Mouse (Mus musculus): ENCODE measurements around the gene Id1. TPM values are rescaled to one million over a fixed set of nuclear protein-coding genes. Genes with fewer than 3 reads are reported as not detected.

Gene Id1
- polyA plus RNA-seq, 1 experiment from 2014 or later, result 61.1 TPM

GRCm38 (mm10) chr2:152704256-152704605 lies 31.8 kb upstream of the Id1 start:
- H3K27me3 ChIP-seq (ENCODE audit: poor library complexity, severe bottlenecking), result no peaks in the 10 kb centered on the region
- H3K27ac ChIP-seq, result peak overlapping the region; percentile 51; the same call in 1 of the 2 replicates
- DNase-seq (ENCODE audit: extremely low spot score, low spot score), result no peak
- peaks cover 39% of the 10 kb centered on the region for H3K4me1 ChIP-seq
- peaks cover 85% of the 10 kb centered on the region for H3K36me3 ChIP-seq (replicated peaks)
- no peak overlapping the region; the same call in 1 of the 2 replicates for H3K4me3 ChIP-seq
- peaks cover 6% of the 10 kb centered on the region; the same call in 1 of the 2 replicates for H3K9me3 ChIP-seq
- 84% methylated on average over 5 of the region's 5 CpGs for WGBS

GRCm38 (mm10) chr2:152704811-152705370 lies 31.2 kb upstream of the Id1 start:
- Histone ChIP-seq H3K27me3 (ENCODE audit: poor library complexity, severe bottlenecking) (no peaks in the 10 kb centered on the region), H3K36me3 (replicated peaks) (peaks cover 78% of the 10 kb centered on the region), H3K27ac (peak overlapping the region; percentile 80), H3K4me3 (no peak overlapping the region), H3K9me3 (peaks cover 6% of the 10 kb centered on the region; the same call in 1 of the 2 replicates), H3K4me1 (peaks cover 39% of the 10 kb centered on the region)
- no peak for DNase-seq (ENCODE audit: extremely low spot score, low spot score)
- WGBS, result 92% methylated on average over 14 of the region's 14 CpGs

GRCm38 (mm10) chr2:152705993-152706571 lies 30.0 kb upstream of the Id1 start:
- H3K4me3 ChIP-seq, result no peak overlapping the region

GRCm38 (mm10) chr2:152707186-152707585 lies 28.9 kb upstream of the Id1 start:
- Histone ChIP-seq H3K36me3 (replicated peaks) (peaks cover 55% of the 10 kb centered on the region), H3K4me1 (peaks cover 39% of the 10 kb centered on the region)
- WGBS, result 31% methylated on average over 7 of the region's 7 CpGs

More at GRCm38 (mm10) chr2:152705993-152706571, 30.0 kb upstream of the Id1 start:
- peak overlapping the region; percentile 80 for H3K27ac ChIP-seq
- H3K9me3 ChIP-seq, result peaks cover 2% of the 10 kb centered on the region; the same call in 1 of the 2 replicates
- no peaks in the 10 kb centered on the region for H3K27me3 ChIP-seq (ENCODE audit: poor library complexity, severe bottlenecking)
- peaks cover 66% of the 10 kb centered on the region for H3K36me3 ChIP-seq (replicated peaks)
- peaks cover 39% of the 10 kb centered on the region for H3K4me1 ChIP-seq
- WGBS, result 79% methylated on average over 22 of the region's 22 CpGs
- DNase-seq (ENCODE audit: extremely low spot score, low spot score), result no peak

GRCm38 (mm10) chr2:152707627-152708026 lies 28.4 kb upstream of the Id1 start:
- 3% methylated on average over 31 of the region's 31 CpGs for WGBS
- Histone ChIP-seq H3K27ac (peak overlapping the region; percentile 90), H3K9me3 (no peaks in the 10 kb centered on the region), H3K27me3 (ENCODE audit: poor library complexity, severe bottlenecking) (no peaks in the 10 kb centered on the region), H3K36me3 (replicated peaks) (peaks cover 51% of the 10 kb centered on the region), H3K4me3 (peak overlapping the region; percentile 57), H3K4me1 (peaks cover 39% of the 10 kb centered on the region)
- DNase-seq (ENCODE audit: extremely low spot score, low spot score), result peak; percentile 86

More at GRCm38 (mm10) chr2:152707186-152707585, 28.9 kb upstream of the Id1 start:
- no peaks in the 10 kb centered on the region for H3K27me3 ChIP-seq (ENCODE audit: poor library complexity, severe bottlenecking)
- H3K4me3 ChIP-seq, result peak overlapping the region; percentile 57
- no peak for DNase-seq (ENCODE audit: extremely low spot score, low spot score)
- H3K9me3 ChIP-seq, result no peaks in the 10 kb centered on the region
- H3K27ac ChIP-seq, result peak overlapping the region; percentile 90

GRCm38 (mm10) chr2:152709066-152709465 lies 27.0 kb upstream of the Id1 start:
- 89% methylated on average over 5 of the region's 5 CpGs for WGBS
- Histone ChIP-seq H3K9me3 (no peaks in the 10 kb centered on the region), H3K4me3 (no peak overlapping the region), H3K27ac (no peak overlapping the region), H3K27me3 (ENCODE audit: poor library complexity, severe bottlenecking) (no peaks in the 10 kb centered on the region), H3K4me1 (peaks cover 39% of the 10 kb centered on the region), H3K36me3 (replicated peaks) (peaks cover 36% of the 10 kb centered on the region)
- DNase-seq (ENCODE audit: extremely low spot score, low spot score), result no peak

GRCm38 (mm10) chr2:152716241-152716772 lies 19.7 kb upstream of the Id1 start:
- H3K27ac ChIP-seq, result no peak overlapping the region
- no peaks in the 10 kb centered on the region for H3K27me3 ChIP-seq (ENCODE audit: poor library complexity, severe bottlenecking)
- H3K36me3 ChIP-seq (replicated peaks), result no peaks in the 10 kb centered on the region
- H3K9me3 ChIP-seq, result no peaks in the 10 kb centered on the region
- DNase-seq (ENCODE audit: extremely low spot score, low spot score), result no peak
- peaks cover 24% of the 10 kb centered on the region for H3K4me1 ChIP-seq
- H3K4me3 ChIP-seq, result no peak overlapping the region
- 90% methylated on average over 6 of the region's 6 CpGs for WGBS

GRCm38 (mm10) chr2:152717652-152718051 lies 18.4 kb upstream of the Id1 start:
- H3K27ac ChIP-seq, result peak overlapping the region; percentile 76
- no peak for DNase-seq (ENCODE audit: extremely low spot score, low spot score)
- no peak overlapping the region for H3K4me3 ChIP-seq

GRCm38 (mm10) chr2:152718076-152718475 lies 18.0 kb upstream of the Id1 start:
- no peaks in the 10 kb centered on the region for H3K36me3 ChIP-seq (replicated peaks)
- 29% methylated on average over 6 of the region's 6 CpGs for WGBS
- peak overlapping the region; percentile 1; the same call in 1 of the 2 replicates for H3K4me3 ChIP-seq
- no peaks in the 10 kb centered on the region for H3K9me3 ChIP-seq
- DNase-seq (ENCODE audit: extremely low spot score, low spot score), result no peak
- peaks cover 8% of the 10 kb centered on the region for H3K27me3 ChIP-seq (ENCODE audit: poor library complexity, severe bottlenecking)
- H3K27ac ChIP-seq, result peak overlapping the region; percentile 76
- H3K4me1 ChIP-seq, result peaks cover 24% of the 10 kb centered on the region

More at GRCm38 (mm10) chr2:152717652-152718051, 18.4 kb upstream of the Id1 start:
- Histone ChIP-seq H3K27me3 (ENCODE audit: poor library complexity, severe bottlenecking) (peaks cover 4% of the 10 kb centered on the region), H3K4me1 (peaks cover 24% of the 10 kb centered on the region), H3K9me3 (no peaks in the 10 kb centered on the region), H3K36me3 (replicated peaks) (no peaks in the 10 kb centered on the region)
- WGBS, result 71% methylated on average over 11 of the region's 11 CpGs

GRCm38 (mm10) chr2:152723651-152724331 lies 12.3 kb upstream of the Id1 start:
- Histone ChIP-seq H3K36me3 (replicated peaks) (no peaks in the 10 kb centered on the region), H3K4me1 (peaks cover 49% of the 10 kb centered on the region), H3K27ac (peak overlapping the region; percentile 84), H3K9me3 (no peaks in the 10 kb centered on the region), H3K4me3 (peak overlapping the region; percentile 55), H3K27me3 (ENCODE audit: poor library complexity, severe bottlenecking) (peaks cover 40% of the 10 kb centered on the region)
- DNase-seq (ENCODE audit: extremely low spot score, low spot score), result no peak
- WGBS, result 3% methylated on average over 37 of the region's 37 CpGs

- no peak for DNase-seq (ENCODE audit: extremely low spot score, low spot score)
- 68% methylated on average over 3 of the region's 3 CpGs for WGBS
- Histone ChIP-seq H3K27ac (peak overlapping the region; percentile 84), H3K27me3 (ENCODE audit: poor library complexity, severe bottlenecking) (peaks cover 40% of the 10 kb centered on the region), H3K36me3 (replicated peaks) (no peaks in the 10 kb centered on the region), H3K9me3 (no peaks in the 10 kb centered on the region), H3K4me3 (peak overlapping the region; percentile 55), H3K4me1 (peaks cover 54% of the 10 kb centered on the region)
Measured at GRCm38 (mm10) chr2:152724332-152724723, 11.7 kb upstream of the Id1 start.

- H3K27me3 ChIP-seq (ENCODE audit: poor library complexity, severe bottlenecking), result peaks cover 40% of the 10 kb centered on the region
- no peaks in the 10 kb centered on the region for H3K9me3 ChIP-seq
- H3K4me1 ChIP-seq, result peaks cover 59% of the 10 kb centered on the region
- H3K27ac ChIP-seq, result peak overlapping the region; percentile 17
- no peak overlapping the region for H3K4me3 ChIP-seq
- no peak for DNase-seq (ENCODE audit: extremely low spot score, low spot score)
- WGBS, result 76% methylated on average over 15 of the region's 15 CpGs
- no peaks in the 10 kb centered on the region for H3K36me3 ChIP-seq (replicated peaks)
Measured at GRCm38 (mm10) chr2:152725178-152725750, 10.8 kb upstream of the Id1 start.

Data from forebrain, embryonic 10.5 days (tissue).